ENCODE assay signal across 26 mouse cellular contexts in genomic region chr9:57196708-57197107, GRCm38 (mm10). TPM values are rescaled to one million over a fixed set of nuclear protein-coding genes. Genes with fewer than 3 reads are reported as not detected.
A peak's percentile ranks its signal among the peaks of the same experiment; 100 is the strongest.
DNase-seq lines count a peak whose midpoint lies in the region; ATAC-seq and TF ChIP-seq lines count a peak whose summit lies in the region.
"Had no signal": no experiment of that assay in that cellular context is flagged by ENCODE, and none has a peak within 500 bp of the region (broad histone marks: within the 10 kb centered on the region; RNA-seq: fewer than 3 reads in every experiment).

No protein-coding gene starts in this region.

- no peak overlapping the region for H3K27ac ChIP-seq in embryonic facial prominence, embryonic 14.5 days (replicated peaks; ENCODE audit: low read depth, low read length)
- no peak overlapping the region for H3K27ac ChIP-seq in embryonic facial prominence, embryonic 10.5 days (replicated peaks)
- no peak overlapping the region for H3K27ac ChIP-seq in lung, embryonic 14.5 days (ENCODE audit: low read depth)
- H3K27ac ChIP-seq: embryonic facial prominence, embryonic 13.5 days; forebrain, embryonic 15.5 days had no signal

- no peak for TF ChIP-seq POLR2A in lung, adult 2 months (IDR thresholded peaks at IDR 0.05; ENCODE audit: borderline replicate concordance, extremely low read depth, low read depth, low read length)

- ATAC-seq in embryonic facial prominence, embryonic 14.5 days (ENCODE audit: low read depth) = no peak
- no peak for ATAC-seq in lung, embryonic 14.5 days (ENCODE audit: insufficient read depth)
- ATAC-seq: forebrain, embryonic 15.5 days; forebrain, postnatal 0 days had no signal

- no peaks in the 10 kb centered on the region for H3K27me3 ChIP-seq in embryonic facial prominence, embryonic 14.5 days (replicated peaks; ENCODE audit: control insufficient read depth, insufficient read depth, low read length)
- no peaks in the 10 kb centered on the region for H3K27me3 ChIP-seq in embryonic facial prominence, embryonic 10.5 days (replicated peaks; ENCODE audit: low read depth, poor library complexity, severe bottlenecking)
- H3K27me3 ChIP-seq in lung, embryonic 14.5 days (ENCODE audit: insufficient read depth, low read length) = no peaks in the 10 kb centered on the region
- H3K27me3 ChIP-seq: embryonic facial prominence, embryonic 13.5 days; forebrain, embryonic 15.5 days had no signal

- intact Hi-C loops in left cerebral cortex, postnatal 36 days (cut with DNase I) = no loop called here

- 52% methylated on average over 3 of the region's 3 CpGs for WGBS in embryonic facial prominence, embryonic 14.5 days
- WGBS in embryonic facial prominence, embryonic 10.5 days = 76% methylated on average over 3 of the region's 3 CpGs
- 45% methylated on average over 3 of the region's 3 CpGs for WGBS in lung, embryonic 14.5 days
- 19% methylated on average over 3 of the region's 3 CpGs for WGBS in lung, adult 2 months

- H3K4me1 ChIP-seq in embryonic facial prominence, embryonic 14.5 days (ENCODE audit: control insufficient read depth, insufficient read depth, low read length) = no peaks in the 10 kb centered on the region
- no peaks in the 10 kb centered on the region for H3K4me1 ChIP-seq in embryonic facial prominence, embryonic 10.5 days
- H3K4me1 ChIP-seq in lung, embryonic 14.5 days (ENCODE audit: insufficient read depth) = no peaks in the 10 kb centered on the region
- no peaks in the 10 kb centered on the region for H3K4me1 ChIP-seq in lung, adult 2 months (ENCODE audit: control insufficient read depth, insufficient read depth, low read length)
- H3K4me1 ChIP-seq: embryonic facial prominence, embryonic 13.5 days; forebrain, embryonic 15.5 days had no signal

- DNase-seq in embryonic facial prominence, embryonic 14.5 days (ENCODE audit: low spot score) = peak; percentile 23
- no peak for DNase-seq in embryonic facial prominence, embryonic 10.5 days (ENCODE audit: low spot score)
- peak; percentile 38 for DNase-seq in lung, embryonic 14.5 days
- DNase-seq in lung, adult 2 months = no peak
- DNase-seq in 3T3-L1 (ENCODE audit: low read depth, low spot score) = peak; percentile 46
- peak; percentile 63 for DNase-seq in NIH3T3 (ENCODE audit: low read depth)
- no peak for DNase-seq in left cerebral cortex, postnatal 36 days (ENCODE audit: low spot score in 2 of 2)
- no peak for DNase-seq in cerebellum, adult 11 months
- DNase-seq: adrenal gland, adult 2 months; adrenal gland, postnatal 10 days; adrenal gland, postnatal 25 days; cerebellum, adult 11-12 months; cerebellum, adult 2 months; cerebellum, adult 9-10 months; cerebellum, postnatal 10 days; cerebellum, postnatal 25 days; forebrain, postnatal 0 days had no signal

- TF ChIP-seq CTCF in lung, embryonic 14.5 days (IDR thresholded peaks at IDR 0.05; ENCODE audit: low read depth) = no peak
- no peak for TF ChIP-seq CTCF in lung, adult 2 months (IDR thresholded peaks at IDR 0.05; ENCODE audit: insufficient read depth, low read length)

- H3K4me2 ChIP-seq in embryonic facial prominence, embryonic 14.5 days (ENCODE audit: low read depth, low read length) = no peak overlapping the region
- H3K4me2 ChIP-seq in lung, embryonic 14.5 days = no peak overlapping the region
- H3K4me2 ChIP-seq: embryonic facial prominence, embryonic 13.5 days; forebrain, embryonic 15.5 days had no signal

- no peaks in the 10 kb centered on the region for H3K9me3 ChIP-seq in embryonic facial prominence, embryonic 14.5 days (ENCODE audit: control insufficient read depth, low read length)
- H3K9me3 ChIP-seq in embryonic facial prominence, embryonic 10.5 days = no peaks in the 10 kb centered on the region
- no peaks in the 10 kb centered on the region for H3K9me3 ChIP-seq in lung, embryonic 14.5 days (ENCODE audit: low read depth, low read length)
- H3K9me3 ChIP-seq: embryonic facial prominence, embryonic 13.5 days; forebrain, embryonic 15.5 days had no signal

- H3K9ac ChIP-seq in embryonic facial prominence, embryonic 14.5 days (ENCODE audit: low read depth, low read length) = no peak overlapping the region
- H3K9ac ChIP-seq in lung, embryonic 14.5 days = no peak overlapping the region
- H3K9ac ChIP-seq: embryonic facial prominence, embryonic 13.5 days; forebrain, embryonic 15.5 days; forebrain, postnatal 0 days had no signal

- no peaks in the 10 kb centered on the region for H3K36me3 ChIP-seq in embryonic facial prominence, embryonic 14.5 days (ENCODE audit: control insufficient read depth, insufficient read depth, low read length)
- H3K36me3 ChIP-seq in embryonic facial prominence, embryonic 10.5 days (replicated peaks) = no peaks in the 10 kb centered on the region
- H3K36me3 ChIP-seq in lung, embryonic 14.5 days (ENCODE audit: insufficient read depth) = no peaks in the 10 kb centered on the region
- H3K36me3 ChIP-seq: embryonic facial prominence, embryonic 13.5 days; forebrain, embryonic 15.5 days had no signal

- no peak overlapping the region for H3K4me3 ChIP-seq in embryonic facial prominence, embryonic 14.5 days (ENCODE audit: low read depth, low read length)
- no peak overlapping the region for H3K4me3 ChIP-seq in embryonic facial prominence, embryonic 10.5 days
- H3K4me3 ChIP-seq in lung, embryonic 14.5 days (ENCODE audit: low read depth, low read length) = no peak overlapping the region
- H3K4me3 ChIP-seq in lung, adult 2 months (replicated peaks; ENCODE audit: extremely low read depth, low read depth, low read length) = no peak overlapping the region
- H3K4me3 ChIP-seq: embryonic facial prominence, embryonic 13.5 days; forebrain, embryonic 15.5 days had no signal

RNA-seq across cellular contexts. Expression of gene Commd4, which starts 38.6 kb away (rescaled TPM):
- polyA plus RNA-seq in embryonic facial prominence, embryonic 14.5 days (2014; fragmentation: Nextera tagmentation; extraction: Ambion mirVana) = 83.0 and 89.9 TPM in 2 replicates
- polyA plus RNA-seq in embryonic facial prominence, embryonic 10.5 days (2016; fragmentation: Nextera tagmentation; extraction: Ambion mirVana) = 99.9 and 105 TPM in 2 replicates
- polyA plus RNA-seq in lung, embryonic 14.5 days (2014; fragmentation: Nextera tagmentation; extraction: Ambion mirVana) = 78.5 and 79.2 TPM in 2 replicates
- 110 and 137 TPM in 2 replicates for polyA plus RNA-seq in lung, adult 2 months (2012; rRNA removed)
- 10 to 100 TPM; 78.1 to 94.0 TPM for total RNA-seq in left cerebral cortex, postnatal 36 days (2021)

RNA-seq across cellular contexts. Expression of gene Trcg1, which starts 39.6 kb away (rescaled TPM):
- polyA plus RNA-seq in embryonic facial prominence, embryonic 14.5 days (2014; fragmentation: Nextera tagmentation; extraction: Ambion mirVana) = not detected in 2 replicates
- 0.07 TPM in 1 of 2 replicates, not detected in the other for polyA plus RNA-seq in embryonic facial prominence, embryonic 10.5 days (2016; fragmentation: Nextera tagmentation; extraction: Ambion mirVana)
- not detected in 2 replicates for polyA plus RNA-seq in lung, embryonic 14.5 days (2014; fragmentation: Nextera tagmentation; extraction: Ambion mirVana)
- polyA plus RNA-seq in lung, adult 2 months (2012; rRNA removed) = not detected in 2 replicates
- not detected for total RNA-seq in left cerebral cortex, postnatal 36 days (2021)
- total RNA-seq: adrenal gland, adult 2 months; adrenal gland, postnatal 10 days; adrenal gland, postnatal 25 days; adrenal gland, postnatal 4 days; ES-E14; forebrain, postnatal 0 days had no signal
- polyA plus RNA-seq: adrenal gland, adult 2 months; brain, embryonic 14.5 days; C2C12; cerebellum, adult 2 months; cortical plate, adult 2 months; embryonic facial prominence, embryonic 11.5 days; embryonic facial prominence, embryonic 13.5 days; forebrain, embryonic 11.5 days; forebrain, embryonic 15.5 days; forebrain, postnatal 0 days had no signal

RNA-seq across cellular contexts. Expression of gene Neil1, which starts 48.6 kb away (rescaled TPM):
- 6.5 and 7.7 TPM in 2 replicates for polyA plus RNA-seq in embryonic facial prominence, embryonic 14.5 days (2014; fragmentation: Nextera tagmentation; extraction: Ambion mirVana)
- 5.7 and 5.8 TPM in 2 replicates for polyA plus RNA-seq in embryonic facial prominence, embryonic 10.5 days (2016; fragmentation: Nextera tagmentation; extraction: Ambion mirVana)
- polyA plus RNA-seq in lung, embryonic 14.5 days (2014; fragmentation: Nextera tagmentation; extraction: Ambion mirVana) = 5.9 and 7.1 TPM in 2 replicates
- 10.2 and 10.4 TPM in 2 replicates for polyA plus RNA-seq in lung, adult 2 months (2012; rRNA removed)
- total RNA-seq in left cerebral cortex, postnatal 36 days (2021) = 1 to 10 TPM; 8.6 TPM

Comparison
In these comparisons a context has a peak if more than half of its experiments do, and no peak if none do; other contexts are left out.
1. DNase-seq: peak in embryonic facial prominence, embryonic 14.5 days (single experiment), lung, embryonic 14.5 days (single experiment), 3T3-L1 (single experiment) and NIH3T3 (single experiment); none in embryonic facial prominence, embryonic 10.5 days (single experiment), lung, adult 2 months (single experiment), left cerebral cortex, postnatal 36 days (0 of 2) and cerebellum, adult 11 months (single experiment).